Mouse (Mus musculus) MEL (cell line): ENCODE measurements around the gene 6430548M08Rik.

Experiments used
- CHD2 ChIP-seq: IDR thresholded peaks from 2 replicates; pipeline ENCODE4 v1.6.1; 2011; ENCODE audit warnings: low read length, improper control_type of control experiment
- CTCF ChIP-seq, 3 experiments: IDR thresholded peaks in 2 of 3; conservative IDR thresholded peaks in 1 of 3; 2 replicates each; pipeline ENCODE4 v1.5.1; 2011 to 2012; ENCODE audit warnings: low read length in 3 of 3, low read depth in 2 of 3, mild to moderate bottlenecking in 2 of 3, improper control_type of control experiment in 1 of 3, inconsistent platforms in 1 of 3, mixed read lengths in 1 of 3, moderate library complexity in 1 of 3; ENCODE audit not compliant: control insufficient read depth in 1 of 3, insufficient read depth in 1 of 3, poor library complexity in 1 of 3, severe bottlenecking in 1 of 3
- EP300 ChIP-seq, 2 experiments: IDR thresholded peaks; 2 replicates each; pipeline ENCODE4 v1.6.1; 2011; ENCODE audit warnings: improper control_type of control experiment in 2 of 2, low read length in 2 of 2, low read depth in 1 of 2, mild to moderate bottlenecking in 1 of 2
- MAZ ChIP-seq: IDR thresholded peaks from 2 replicates; pipeline ENCODE4 v1.6.1; 2012; ENCODE audit warnings: low read depth, mild to moderate bottlenecking, inconsistent platforms, low read length, improper control_type of control experiment
- POLR2A ChIP-seq, 2 experiments: IDR thresholded peaks; 2 replicates each; pipeline ENCODE4 v1.6.1; 2011 to 2012; ENCODE audit warnings: low read length in 2 of 2, mild to moderate bottlenecking in 2 of 2, control low read depth in 1 of 2, improper control_type of control experiment in 1 of 2, low read depth in 1 of 2, moderate library complexity in 1 of 2; ENCODE audit not compliant: control insufficient read depth in 1 of 2, insufficient read depth in 1 of 2, poor library complexity in 1 of 2
- POLR2AphosphoS5 ChIP-seq: IDR thresholded peaks from 2 replicates; pipeline ENCODE4 v1.6.1; 2012; ENCODE audit warnings: low read depth, borderline replicate concordance, mild to moderate bottlenecking, inconsistent platforms, low read length, moderate library complexity, mixed read lengths
- RCOR1 ChIP-seq: IDR thresholded peaks from 2 replicates; pipeline ENCODE4 v1.6.1; 2012; ENCODE audit warnings: low read depth, mild to moderate bottlenecking, inconsistent platforms, low read length, improper control_type of control experiment
- ZC3H11A ChIP-seq: IDR thresholded peaks from 2 replicates; pipeline ENCODE4 v1.6.1; 2012; ENCODE audit warnings: low read depth, mild to moderate bottlenecking, inconsistent platforms, low read length, improper control_type of control experiment
- ZMIZ1 ChIP-seq: IDR thresholded peaks from 2 replicates; pipeline ENCODE4 v1.6.1; 2012; ENCODE audit warnings: low read depth, mild to moderate bottlenecking, inconsistent platforms, low read length, improper control_type of control experiment, moderate library complexity

DNA sequence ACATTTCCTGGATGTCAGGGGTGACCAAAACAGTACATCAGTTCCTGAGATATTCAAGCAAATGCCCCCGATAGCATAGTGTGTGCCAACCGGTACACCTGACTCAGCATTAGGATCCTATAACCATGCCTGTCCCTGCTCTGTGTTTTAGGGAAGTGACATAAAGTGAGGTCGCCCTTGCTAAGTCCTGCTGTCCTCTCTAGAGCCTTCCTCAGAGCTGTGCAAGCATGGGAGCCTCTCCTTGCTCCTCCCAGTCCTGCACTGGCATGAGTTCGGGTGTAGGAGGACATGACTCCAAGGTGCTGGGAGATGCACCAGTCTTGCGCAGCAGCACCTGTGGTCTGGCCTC, 48.4 kb downstream of the 6430548M08Rik start:
- TF ChIP-seq ZMIZ1 (no peak), CTCF (IDR thresholded peaks at IDR 0.05 in 2 of 3, conservative IDR thresholded peaks at IDR 0.05 in 1 of 3; ENCODE audit: control insufficient read depth in 1 of 3, insufficient read depth in 1 of 3, low read depth in 2 of 3, low read length in 3 of 3, poor library complexity in 1 of 3, severe bottlenecking in 1 of 3) (no peak), POLR2A (IDR thresholded peaks at IDR 0.05; ENCODE audit: control insufficient read depth in 1 of 2, insufficient read depth in 1 of 2, low read depth in 1 of 2, low read length in 2 of 2, poor library complexity in 1 of 2) (no peak), RCOR1 (no peak), EP300 (IDR thresholded peaks at IDR 0.05; ENCODE audit: low read depth in 1 of 2, low read length in 2 of 2) (no peak), ZC3H11A (no peak), MAZ (no peak), POLR2AphosphoS5 (no peak), CHD2 (no peak)
